Mouse (Mus musculus) limb, embryonic 13.5 days (tissue): Measurements from ENCODE around the gene Zfp12. TPM values are rescaled to one million over a fixed set of nuclear protein-coding genes. Genes with fewer than 3 reads are reported as not detected.
A peak's percentile ranks its signal among the peaks of the same experiment; 100 is the strongest.

Source experiments
- ATAC-seq: fragments of 200-750 bp; cut with Nextera tagmentation; 2 replicates; pipeline ENCODE4 v1.8.0; 2017; ENCODE audit warnings: low read depth, moderate number of reproducible peaks, moderate TSS enrichment; ENCODE audit not compliant: low FRiP score
- H3K27ac ChIP-seq: fragments of 300-500 bp; sonication (generic); 2 replicates; pipeline ENCODE4 v1.5.1; 2015; ENCODE audit warnings: inconsistent platforms, mild to moderate bottlenecking, moderate library complexity
- H3K27me3 ChIP-seq: fragments of 300-500 bp; sonication (generic); 2 replicates; pipeline ENCODE4 v1.6.1; 2015; ENCODE audit warnings: mild to moderate bottlenecking, inconsistent platforms
- H3K36me3 ChIP-seq: fragments of 300-500 bp; sonication (generic); 2 replicates; pipeline ENCODE4 v1.6.1; 2015; ENCODE audit warnings: inconsistent platforms, mild to moderate bottlenecking, moderate library complexity
- H3K4me1 ChIP-seq: fragments of 300-500 bp; sonication (generic); 2 replicates; pipeline ENCODE4 v1.6.1; 2015; ENCODE audit warnings: inconsistent platforms
- H3K4me2 ChIP-seq: fragments of 300-500 bp; sonication (generic); replicated peaks from 2 replicates; pipeline ENCODE4 v1.6.1; 2015; ENCODE audit warnings: inconsistent platforms, mild to moderate bottlenecking, moderate library complexity
- H3K4me3 ChIP-seq: fragments of 300-500 bp; sonication (generic); 2 replicates; pipeline ENCODE4 v1.5.1; 2015; ENCODE audit warnings: moderate library complexity, mild to moderate bottlenecking, inconsistent platforms
- H3K9ac ChIP-seq: fragments of 300-500 bp; sonication (generic); 2 replicates; pipeline ENCODE4 v1.6.1; 2015; ENCODE audit warnings: mild to moderate bottlenecking, inconsistent platforms
- H3K9me3 ChIP-seq: fragments of 300-500 bp; sonication (generic); 2 replicates; pipeline ENCODE4 v1.6.1; 2016; ENCODE audit warnings: inconsistent platforms
- WGBS: fragments of 180-500 bp; shearing (Covaris S2); methylation state at CpG from one replicate; pipeline ENCODE4 v1.1.7; 2015; 5-methylcytosine and 5-hydroxymethylcytosine counted together
- polyA plus RNA-seq: library from polyadenylated mRNA; unstranded; fragments of >200 nt; fragmentation: Nextera tagmentation; extraction: Ambion mirVana; gene quantifications from 2 replicates; pipeline ENCODE4 v1.2.1, GENCODE M21; 2015

Zfp12 gene
- polyA plus RNA-seq, 1 experiment from 2014 or later, result 21.5 TPM

GRCm38 (mm10) chr5:143292879-143293278, 57.9 kb downstream of the Zfp12 start:
- WGBS, result 2% methylated on average over 19 of the region's 19 CpGs

GRCm38 (mm10) chr5:143293404-143293803, 58.4 kb downstream of the Zfp12 start, which contains the start of gene Zfp853:
Gene Zfp853, minus strand, starts transcription at chr5:143293623.
- ATAC-seq, result no peak
- WGBS, result 4% methylated on average over 36 of the region's 38 CpGs
- Histone ChIP-seq H3K36me3 (peaks cover 10% of the 10 kb centered on the region; the same call in 1 of the 2 replicates), H3K4me2 (peak within 1 kb of the TSS; percentile 84), H3K9me3 (peaks cover 6% of the 10 kb centered on the region; the same call in 1 of the 2 replicates), H3K27ac (no peak within 1 kb of the TSS), H3K27me3 (peaks cover 67% of the 10 kb centered on the region), H3K4me3 (peak within 1 kb of the TSS; percentile 59), H3K4me1 (peaks cover 24% of the 10 kb centered on the region), H3K9ac (peak within 1 kb of the TSS; percentile 72)

More at GRCm38 (mm10) chr5:143292879-143293278, 57.9 kb downstream of the Zfp12 start:
- Histone ChIP-seq H3K4me3 (peak overlapping the region; percentile 59), H3K4me2 (peak overlapping the region; percentile 84), H3K27me3 (peaks cover 72% of the 10 kb centered on the region), H3K36me3 (peaks cover 8% of the 10 kb centered on the region; the same call in 1 of the 2 replicates), H3K9me3 (peaks cover 6% of the 10 kb centered on the region; the same call in 1 of the 2 replicates), H3K9ac (peak overlapping the region; percentile 72), H3K4me1 (peaks cover 29% of the 10 kb centered on the region), H3K27ac (no peak overlapping the region)
- ATAC-seq, result no peak

GRCm38 (mm10) chr5:143294862-143295261, 59.9 kb downstream of the Zfp12 start:
- Histone ChIP-seq H3K27me3 (peaks cover 53% of the 10 kb centered on the region), H3K36me3 (peaks cover 17% of the 10 kb centered on the region), H3K9me3 (peaks cover 6% of the 10 kb centered on the region; the same call in 1 of the 2 replicates), H3K4me1 (peaks cover 18% of the 10 kb centered on the region), H3K4me2 (no peak overlapping the region), H3K27ac (no peak overlapping the region), H3K9ac (no peak overlapping the region), H3K4me3 (no peak overlapping the region)
- WGBS, result 94% methylated on average over 3 of the region's 3 CpGs
- ATAC-seq, result no peak

- no peak overlapping the region for H3K27ac ChIP-seq
- WGBS, result 87% methylated on average over 2 of the region's 2 CpGs
- no peak for ATAC-seq
- H3K9me3 ChIP-seq, result peaks cover 6% of the 10 kb centered on the region; the same call in 1 of the 2 replicates
- peaks cover 21% of the 10 kb centered on the region for H3K36me3 ChIP-seq
- peaks cover 18% of the 10 kb centered on the region for H3K4me1 ChIP-seq
- peaks cover 48% of the 10 kb centered on the region for H3K27me3 ChIP-seq
- H3K9ac ChIP-seq, result no peak overlapping the region
- H3K4me3 ChIP-seq, result no peak overlapping the region
- no peak overlapping the region for H3K4me2 ChIP-seq
Observed at GRCm38 (mm10) chr5:143295330-143295729, 60.4 kb downstream of the Zfp12 start.

GRCm38 (mm10) chr5:143297986-143298385, 63.0 kb downstream of the Zfp12 start:
- Histone ChIP-seq H3K9me3 (peaks cover 6% of the 10 kb centered on the region; the same call in 1 of the 2 replicates), H3K27me3 (peaks cover 21% of the 10 kb centered on the region), H3K4me1 (peaks cover 11% of the 10 kb centered on the region), H3K9ac (no peak overlapping the region), H3K36me3 (peaks cover 48% of the 10 kb centered on the region), H3K4me2 (no peak overlapping the region), H3K4me3 (no peak overlapping the region), H3K27ac (no peak overlapping the region)
- WGBS, result 91% methylated on average over 9 of the region's 9 CpGs
- no peak for ATAC-seq

- Histone ChIP-seq H3K27ac (no peak overlapping the region), H3K9ac (no peak overlapping the region), H3K4me2 (no peak overlapping the region), H3K27me3 (peaks cover 17% of the 10 kb centered on the region), H3K4me1 (peaks cover 7% of the 10 kb centered on the region), H3K9me3 (peaks cover 6% of the 10 kb centered on the region; the same call in 1 of the 2 replicates), H3K4me3 (no peak overlapping the region), H3K36me3 (peaks cover 52% of the 10 kb centered on the region)
- 92% methylated on average over 7 of the region's 7 CpGs for WGBS
- ATAC-seq, result no peak
Observed at GRCm38 (mm10) chr5:143298391-143298790, 63.4 kb downstream of the Zfp12 start.

Other genes with a start within 250 kb of the Zfp12 start
- gene Rnf216, start 122.2 kb upstream of the Zfp12 start, polyA plus RNA-seq, result 45.7 and 49.4 TPM in 2 replicates
- 0.05 TPM in 2 replicates for gene Olfr718-ps1, start 87.6 kb upstream of the Zfp12 start, polyA plus RNA-seq
- 17.7 and 17.9 TPM in 2 replicates for gene Rbak, start 54.4 kb upstream of the Zfp12 start, polyA plus RNA-seq
- gene Spdye4b, start 54.1 kb upstream of the Zfp12 start, polyA plus RNA-seq, result not detected in 2 replicates
- gene Spdye4a, start 8.3 kb upstream of the Zfp12 start, polyA plus RNA-seq, result not detected in 2 replicates
- 4.3 and 4.4 TPM in 2 replicates for gene Zfp316, start 34.9 kb downstream of the Zfp12 start, polyA plus RNA-seq
- gene Zfp853, start 58.5 kb downstream of the Zfp12 start, polyA plus RNA-seq, result 0.28 and 0.33 TPM in 2 replicates
- gene E130309D02Rik, start 80.2 kb downstream of the Zfp12 start, polyA plus RNA-seq, result 37.8 and 37.9 TPM in 2 replicates
- gene Zdhhc4, start 94.1 kb downstream of the Zfp12 start, polyA plus RNA-seq, result 84.4 and 94.9 TPM in 2 replicates
- 0.68 and 0.78 TPM in 2 replicates for gene Grid2ip, start 122.2 kb downstream of the Zfp12 start, polyA plus RNA-seq
- 433 and 435 TPM in 2 replicates for gene Kdelr2, start 168.7 kb downstream of the Zfp12 start, polyA plus RNA-seq
- gene Daglb, start 229.4 kb downstream of the Zfp12 start, polyA plus RNA-seq, result 9.6 TPM in 2 replicates